Mouse (Mus musculus) left cerebral cortex, adult 2 months (tissue): Measurements from ENCODE around the gene Neb. TPM values are rescaled to one million over a fixed set of nuclear protein-coding genes. Genes with fewer than 3 reads are reported as not detected.

ENCODE experiments used
- DNase-seq, 2 experiments: peaks; one replicate each; pipeline ENCODE4 v3.0.0; 2021 to 2022; ENCODE audit warnings: low spot score in 2 of 2, mixed read lengths in 1 of 2; ENCODE audit errors: extremely low spot score in 1 of 2
- H3K27ac ChIP-seq: fragments of 200-600 bp; 2 replicates; pipeline ENCODE4 v1.8.1; 2022
- H3K4me3 ChIP-seq: fragments of 200-600 bp; 2 replicates; pipeline ENCODE4 v1.8.1; 2022
- CTCF ChIP-seq: fragments of 200-600 bp; IDR thresholded peaks from 2 replicates; pipeline ENCODE4 v1.8.1; 2022; ENCODE audit warnings: antibody characterized with exemption, mild to moderate bottlenecking, moderate library complexity
- intact Hi-C: fragments of 180-260 bp; cut with DNase I; formaldehyde crosslinking; loops from one replicate; pipeline ENCODE4 v1.15.1; 2025
- total RNA-seq, 2 experiments: library from RNA; stranded (reverse); gene quantifications; 2 replicates each; pipeline ENCODE4 v1.2.3; 2021

Neb gene
- total RNA-seq, 2 experiments from 2014 or later, result 1.2 to 1.5 TPM

- no peak for DNase-seq
- H3K4me3 ChIP-seq, result no peak overlapping the region
- no peak overlapping the region for H3K27ac ChIP-seq
- intact Hi-C loops, result no loop called here
- no peak for TF ChIP-seq CTCF
Observed at GRCm38 (mm10) chr2:52321866-52322265, 56.4 kb downstream of the Neb start.

DNA sequence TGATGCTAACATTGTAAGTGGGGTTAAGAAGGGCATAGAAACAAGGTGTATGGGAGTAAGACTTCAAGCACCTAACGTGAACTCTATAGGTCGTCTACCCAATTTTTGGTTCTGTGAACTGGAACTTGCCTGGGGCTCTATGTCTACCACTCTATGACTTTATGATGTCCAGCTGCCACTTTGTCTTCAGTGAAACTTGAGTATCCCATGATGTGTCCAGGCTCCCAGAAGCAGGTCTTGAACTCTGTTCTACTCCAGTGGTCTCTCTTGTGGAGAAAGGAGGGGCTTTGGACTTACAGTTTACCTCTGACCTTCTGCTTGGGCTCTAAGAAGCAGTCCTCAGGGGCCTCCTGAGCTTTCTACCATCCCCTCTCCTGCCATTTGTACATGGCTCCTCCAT is 58.1 kb downstream of the Neb start:
- no peak overlapping the region for H3K4me3 ChIP-seq
- intact Hi-C loops, result no loop called here
- no peak for TF ChIP-seq CTCF
- no peak for DNase-seq
- no peak overlapping the region for H3K27ac ChIP-seq

- intact Hi-C loops, result no loop called here
- H3K27ac ChIP-seq, result no peak overlapping the region
- DNase-seq, result no peak
- no peak overlapping the region for H3K4me3 ChIP-seq
- TF ChIP-seq CTCF, result no peak
Observed at GRCm38 (mm10) chr2:52319020-52319567, 59.2 kb downstream of the Neb start.

DNA sequence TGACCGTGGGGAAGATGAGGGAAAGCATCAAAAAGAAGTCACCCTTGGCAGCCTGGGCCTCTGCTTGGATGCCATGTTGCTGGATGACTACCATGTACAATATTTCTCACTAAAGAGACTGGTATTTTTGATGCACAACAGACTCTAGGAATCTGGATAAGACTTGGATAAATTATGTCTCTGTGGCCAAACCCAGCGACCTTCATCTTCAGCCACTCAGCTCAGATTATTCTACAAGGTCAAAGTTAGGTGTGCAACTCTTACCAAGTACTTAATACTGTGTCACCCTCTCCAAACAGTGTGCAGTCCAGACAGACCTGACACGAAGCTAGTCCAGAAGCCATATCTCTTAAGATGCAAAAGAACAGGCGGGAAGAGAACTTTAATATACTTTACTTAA is 60.8 kb downstream of the Neb start:
- DNase-seq, result no peak
- Histone ChIP-seq H3K27ac (no peak overlapping the region), H3K4me3 (no peak overlapping the region)
- intact Hi-C loops, result no loop called here
- no peak for TF ChIP-seq CTCF

DNA sequence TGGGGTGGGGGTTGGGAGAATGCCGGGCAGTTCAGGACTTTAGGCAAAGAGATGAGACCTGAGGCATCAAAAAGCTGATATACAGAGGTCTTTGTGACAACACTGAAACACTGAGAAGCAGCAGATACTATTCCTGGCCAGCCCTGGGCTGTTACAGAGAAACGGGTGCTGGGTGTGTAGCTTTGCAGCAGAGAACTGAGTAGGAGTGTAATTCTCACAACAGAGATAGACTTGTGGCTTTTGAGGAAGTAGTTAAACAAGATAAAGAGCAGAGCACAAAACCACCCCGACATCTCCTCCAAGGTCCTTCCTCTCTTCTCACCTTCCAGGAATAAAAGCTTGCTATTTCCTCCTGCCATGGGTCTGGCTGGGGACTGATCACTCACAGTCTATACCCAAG is 62.5 kb downstream of the Neb start:
- TF ChIP-seq CTCF, result no peak
- H3K4me3 ChIP-seq, result no peak overlapping the region
- DNase-seq, result no peak
- intact Hi-C loops, result no loop called here
- no peak overlapping the region for H3K27ac ChIP-seq

DNA sequence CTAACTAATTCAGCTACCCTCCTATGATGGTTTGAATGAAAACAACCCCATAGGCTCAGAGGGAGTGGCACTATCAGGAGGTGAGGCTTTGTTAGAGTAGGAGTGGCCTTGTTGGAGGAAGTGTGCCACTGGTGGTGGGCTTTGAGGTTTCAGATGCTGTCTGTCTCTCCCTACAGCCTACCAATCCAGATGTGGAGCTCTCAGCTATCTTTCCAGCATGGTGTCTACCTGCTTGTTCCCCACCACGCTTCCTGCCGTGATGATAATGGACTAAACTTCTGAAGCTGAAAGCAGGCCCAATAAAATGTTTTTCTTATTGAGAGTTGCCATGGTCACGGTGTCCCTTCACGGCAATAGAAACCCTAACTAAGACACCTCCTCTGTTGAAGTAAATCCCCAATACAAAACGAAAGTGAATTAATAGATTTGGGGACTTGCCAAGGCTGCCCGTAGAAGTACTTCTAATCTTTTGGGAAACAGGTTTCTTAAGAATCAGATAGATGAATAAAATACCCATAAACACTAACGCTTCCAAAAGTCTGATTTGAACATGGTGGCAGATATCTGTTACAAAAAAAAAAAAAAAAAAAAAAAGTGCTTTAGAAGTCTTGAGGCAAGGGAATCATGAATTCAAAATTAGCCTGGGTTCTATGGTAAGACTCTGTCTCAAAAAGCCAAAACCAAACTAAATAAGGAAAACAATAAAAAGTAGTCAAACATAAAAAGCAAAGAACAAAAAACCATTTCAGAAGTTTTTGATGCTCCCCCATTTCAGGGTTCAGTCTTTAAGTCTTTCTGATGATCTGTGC is 63.1 kb downstream of the Neb start:
- TF ChIP-seq CTCF, result no peak
- no peak for DNase-seq
- intact Hi-C loops, result no loop called here
- Histone ChIP-seq H3K27ac (no peak overlapping the region), H3K4me3 (no peak overlapping the region)

DNA sequence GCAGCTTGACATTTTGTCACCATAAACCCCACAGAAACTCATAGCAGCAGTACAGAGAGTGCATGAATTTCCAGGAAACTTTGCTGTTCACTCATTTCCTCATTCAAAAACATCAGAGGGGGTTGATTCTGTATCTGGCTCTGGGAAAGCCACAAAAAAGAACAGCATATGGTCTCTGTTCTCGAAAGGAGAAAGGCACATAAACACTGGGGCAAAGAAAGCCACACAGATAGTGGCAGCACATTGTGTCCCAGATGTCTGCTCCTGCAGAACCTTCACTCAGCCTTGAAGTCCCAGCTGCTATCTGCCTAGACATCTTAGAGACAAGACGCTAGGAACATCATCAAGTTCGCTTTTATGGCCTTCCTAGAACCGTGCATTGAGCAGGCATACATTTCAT is 67.5 kb downstream of the Neb start:
- TF ChIP-seq CTCF, result no peak
- intact Hi-C loops, result no loop called here
- no peak for DNase-seq
- H3K27ac ChIP-seq, result no peak overlapping the region
- H3K4me3 ChIP-seq, result no peak overlapping the region

- no peak for TF ChIP-seq CTCF
- intact Hi-C loops, result no loop called here
- Histone ChIP-seq H3K4me3 (no peak overlapping the region), H3K27ac (no peak overlapping the region)
- DNase-seq, result no peak
Observed at GRCm38 (mm10) chr2:52306635-52307034, 71.6 kb downstream of the Neb start.

DNA sequence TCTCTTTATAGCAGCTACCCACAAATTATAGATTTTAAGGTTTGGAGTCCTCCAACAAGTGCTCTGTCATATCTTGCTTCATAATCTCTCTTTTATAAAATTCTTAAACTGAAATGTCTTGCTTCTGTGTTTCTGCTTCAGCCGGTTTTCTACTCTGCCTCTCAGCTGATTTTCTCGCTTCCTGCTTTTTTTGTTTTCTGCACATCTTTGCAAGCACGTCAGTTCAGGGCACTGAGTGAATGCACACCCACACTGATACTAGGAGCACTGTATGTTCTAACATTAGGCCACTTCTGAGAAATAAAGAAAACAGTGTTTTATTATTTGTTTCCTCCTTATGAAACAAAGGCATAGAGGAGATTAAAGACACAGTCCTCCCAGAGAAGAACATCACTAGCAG is 73.7 kb downstream of the Neb start:
- TF ChIP-seq CTCF, result no peak
- Histone ChIP-seq H3K4me3 (no peak overlapping the region), H3K27ac (no peak overlapping the region)
- intact Hi-C loops, result loop anchor here (5.0 kb wide), 1 partner anchor 103 kb away; no protein-coding TSS in a partner anchor
- DNase-seq, result no peak

GRCm38 (mm10) chr2:52303405-52303804 is 74.9 kb downstream of the Neb start:
- intact Hi-C loops, result loop anchor here (5.0 kb wide), 1 partner anchor 104 kb away; no protein-coding TSS in a partner anchor
- no peak for DNase-seq
- TF ChIP-seq CTCF, result peak; percentile 52
- Histone ChIP-seq H3K27ac (no peak overlapping the region), H3K4me3 (no peak overlapping the region)

GRCm38 (mm10) chr2:52297969-52298368 is 80.3 kb downstream of the Neb start:
- DNase-seq, result no peak
- no peak overlapping the region for H3K4me3 ChIP-seq
- intact Hi-C loops, result no loop called here
- no peak for TF ChIP-seq CTCF
- H3K27ac ChIP-seq, result no peak overlapping the region

GRCm38 (mm10) chr2:52296779-52297178 is 81.5 kb downstream of the Neb start:
- no peak for TF ChIP-seq CTCF
- no peak for DNase-seq
- H3K27ac ChIP-seq, result no peak overlapping the region
- no peak overlapping the region for H3K4me3 ChIP-seq
- intact Hi-C loops, result no loop called here

DNA sequence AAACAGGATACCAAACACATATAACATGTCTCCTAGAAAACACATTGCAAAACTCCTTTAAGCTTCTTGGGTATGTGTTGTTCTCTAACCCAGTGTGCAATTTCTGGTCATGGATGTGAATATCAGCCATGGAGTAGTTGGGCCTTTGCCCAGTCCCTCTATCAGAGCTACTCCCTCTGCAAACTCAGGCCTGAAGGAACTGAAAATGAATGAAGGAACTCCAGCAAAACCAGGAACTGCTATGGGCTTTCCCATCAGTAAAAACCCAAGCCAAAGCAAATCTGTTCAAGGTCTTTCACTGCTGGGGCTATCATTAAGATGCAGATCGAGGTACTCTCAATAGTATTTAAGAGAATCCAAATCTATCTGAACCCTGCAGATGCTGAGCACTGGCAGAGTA is 90.8 kb downstream of the Neb start:
- no peak for DNase-seq
- no peak overlapping the region for H3K4me3 ChIP-seq
- no peak overlapping the region for H3K27ac ChIP-seq
- TF ChIP-seq CTCF, result no peak
- intact Hi-C loops, result no loop called here
